Mouse (Mus musculus) cerebellum, postnatal 25 days (tissue): Measurements from ENCODE around the gene Mgat5.

Experiments
- DNase-seq, 2 experiments: peaks; one replicate each; pipeline ENCODE4 v3.0.0; 2021; ENCODE audit warnings: mixed read lengths in 2 of 2

Mgat5 gene

GRCm38 (mm10) chr1:127204817-127205485 lies at the start of gene Mgat5:
TSS of gene Mgat5 (plus strand) at chr1:127205015.
- peak; percentile 92 for DNase-seq

GRCm38 (mm10) chr1:127160118-127160760 lies 44.6 kb upstream of the Mgat5 start:
- DNase-seq, result no peak

- DNase-seq, result no peak
Observed at GRCm38 (mm10) chr1:127164589-127165160, 40.1 kb upstream of the Mgat5 start.

- DNase-seq, result no peak
Observed at GRCm38 (mm10) chr1:127166521-127166920, 38.3 kb upstream of the Mgat5 start.

GRCm38 (mm10) chr1:127167586-127167985 lies 37.2 kb upstream of the Mgat5 start:
- DNase-seq, result no peak

- DNase-seq, result peak in 1 of 2 experiments; percentile 10
Observed at GRCm38 (mm10) chr1:127168205-127168604, 36.6 kb upstream of the Mgat5 start.

GRCm38 (mm10) chr1:127169516-127169915 lies 35.3 kb upstream of the Mgat5 start:
- no peak for DNase-seq

GRCm38 (mm10) chr1:127171361-127171760 lies 33.5 kb upstream of the Mgat5 start:
- DNase-seq, result no peak

- no peak for DNase-seq
Observed at GRCm38 (mm10) chr1:127173448-127173847, 31.4 kb upstream of the Mgat5 start.

- no peak for DNase-seq
Observed at GRCm38 (mm10) chr1:127192396-127192795, 12.4 kb upstream of the Mgat5 start.

GRCm38 (mm10) chr1:127199186-127199585 lies 5.6 kb upstream of the Mgat5 start:
- no peak for DNase-seq

- no peak for DNase-seq
Observed at GRCm38 (mm10) chr1:127202360-127202759, 2.5 kb upstream of the Mgat5 start.

- DNase-seq, result peak in 1 of 2 experiments; percentile 62
Observed at GRCm38 (mm10) chr1:127203231-127203764, 1.5 kb upstream of the Mgat5 start.

- peak; percentile 40 to 48 for DNase-seq
Observed at GRCm38 (mm10) chr1:127205501-127206019, 745 bp downstream of the Mgat5 start.

- peak; percentile 55 to 63 for DNase-seq
Observed at GRCm38 (mm10) chr1:127206020-127206641, 1.3 kb downstream of the Mgat5 start.

- no peak for DNase-seq
Observed at GRCm38 (mm10) chr1:127206881-127207555, 2.2 kb downstream of the Mgat5 start.

GRCm38 (mm10) chr1:127208167-127208566 lies 3.4 kb downstream of the Mgat5 start:
- DNase-seq, result no peak

GRCm38 (mm10) chr1:127212812-127213211 lies 8.0 kb downstream of the Mgat5 start:
- DNase-seq, result no peak

GRCm38 (mm10) chr1:127213434-127213833 lies 8.6 kb downstream of the Mgat5 start:
- no peak for DNase-seq

- DNase-seq, result no peak
Observed at GRCm38 (mm10) chr1:127214585-127215232, 9.9 kb downstream of the Mgat5 start.

- no peak for DNase-seq
Observed at GRCm38 (mm10) chr1:127216979-127217378, 12.2 kb downstream of the Mgat5 start.

- no peak for DNase-seq
Observed at GRCm38 (mm10) chr1:127217665-127218064, 12.8 kb downstream of the Mgat5 start.
